Mouse (Mus musculus) spleen, adult 18-20 months (tissue): ENCODE results near the gene Galr3.
"Not testable (repeated sequence)": the region's sequence is repeated elsewhere in the genome, so short reads cannot be mapped to it uniquely, and the experiment has no call there.

Experiments used
- DNase-seq, 2 experiments: peaks; one replicate each; pipeline ENCODE4 v3.0.0; 2022; ENCODE audit warnings: mixed read lengths in 2 of 2

The Galr3 gene

DNA sequence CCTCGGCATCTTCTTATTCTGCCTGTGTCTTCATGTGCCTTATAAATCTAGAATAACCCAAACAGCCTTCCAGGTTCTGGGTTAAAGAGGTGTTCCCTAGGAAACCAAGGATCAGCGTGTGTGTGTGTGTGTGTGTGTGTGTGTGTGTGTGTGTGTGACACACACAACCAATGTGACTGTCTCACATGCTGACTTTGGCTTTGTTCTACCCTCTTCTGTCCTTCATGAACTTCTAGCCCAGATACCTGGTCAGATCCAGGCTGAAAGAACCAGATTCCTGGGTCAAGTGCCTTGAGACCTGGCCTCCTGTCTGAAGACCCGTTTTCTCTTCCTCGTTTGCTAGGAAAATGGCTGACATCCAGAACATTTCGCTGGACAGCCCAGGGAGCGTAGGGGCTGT is at the start of gene Galr3:
TSS of gene Galr3 (plus strand) at position 301 of the 400 bp plus-strand sequence.
- DNase-seq, result no peak

- no peak for DNase-seq
Measured at GRCm38 (mm10) chr15:78992235-78992634, 49.5 kb upstream of the Galr3 start.

- DNase-seq, result no peak
Measured at GRCm38 (mm10) chr15:78992925-78993324, 48.8 kb upstream of the Galr3 start.

GRCm38 (mm10) chr15:78995916-78996315 is 45.8 kb upstream of the Galr3 start:
- DNase-seq, result no peak

- DNase-seq, result no peak
Measured at GRCm38 (mm10) chr15:78996663-78997062, 45.0 kb upstream of the Galr3 start.

- DNase-seq, result no peak
Measured at GRCm38 (mm10) chr15:78998348-78998747, 43.3 kb upstream of the Galr3 start.

DNA sequence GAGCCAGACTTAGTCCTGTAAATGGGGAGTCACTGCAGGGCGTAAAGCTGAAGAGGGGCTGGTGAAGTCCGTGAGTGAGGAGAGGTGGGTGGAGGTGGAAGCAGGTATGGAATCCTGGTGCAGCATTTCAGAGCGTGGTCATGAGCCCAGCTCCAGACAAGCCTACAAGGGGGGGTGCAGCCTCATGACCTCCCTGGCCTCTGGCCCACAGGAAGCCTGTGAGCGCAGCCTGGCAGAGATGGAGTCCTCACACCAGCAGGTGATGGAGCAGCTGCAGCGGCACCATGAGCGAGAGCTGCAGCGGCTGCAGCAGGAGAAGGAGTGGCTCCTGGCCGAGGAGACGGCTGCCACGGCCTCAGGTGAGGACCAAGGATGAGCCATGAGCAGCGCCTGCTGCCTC is 42.1 kb upstream of the Galr3 start:
- DNase-seq, result no peak

DNA sequence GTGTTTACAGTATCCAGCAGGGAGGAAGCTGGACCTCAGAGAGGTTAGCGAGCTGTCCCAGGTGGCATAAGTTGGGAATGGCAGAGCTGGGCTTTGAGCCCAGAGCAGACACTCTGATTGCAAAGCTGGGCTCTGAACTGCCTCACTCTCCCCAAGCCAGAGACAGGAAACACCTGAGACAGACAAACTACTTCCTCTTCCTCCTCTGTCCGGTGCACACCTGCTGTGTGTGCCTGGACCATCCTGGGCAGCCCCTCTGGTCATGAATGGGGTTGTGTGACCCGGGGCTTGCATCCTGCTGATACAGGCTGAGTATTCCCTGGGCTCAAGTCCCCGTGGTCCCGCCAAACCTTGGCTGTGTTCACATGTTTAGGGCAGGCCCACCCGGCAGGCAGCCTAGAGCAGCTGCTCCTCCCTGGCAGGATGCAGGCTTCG is 41.3 kb upstream of the Galr3 start:
- DNase-seq, result no peak

DNA sequence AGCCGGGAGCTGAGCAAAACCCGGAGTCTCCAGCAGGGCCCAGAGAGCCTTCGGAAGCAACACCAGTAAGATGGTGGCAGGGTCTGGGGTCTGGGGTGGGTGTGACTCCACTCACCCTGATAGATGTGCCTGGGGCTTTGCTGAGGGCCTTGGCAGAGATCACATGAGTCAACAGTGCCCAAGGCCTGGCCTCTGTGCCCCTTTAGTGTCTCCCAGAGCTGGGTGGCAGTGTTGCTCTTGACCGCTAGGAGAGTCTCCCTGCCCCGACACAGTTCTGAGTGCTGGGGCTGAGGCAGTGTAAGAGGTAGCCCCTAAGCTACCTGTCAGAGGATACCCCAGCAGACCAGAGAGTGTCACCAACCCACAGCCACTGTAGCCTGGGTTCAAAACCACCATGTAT is 40.1 kb upstream of the Galr3 start:
- DNase-seq, result no peak

- DNase-seq, result no peak
Measured at GRCm38 (mm10) chr15:79002036-79002435, 39.6 kb upstream of the Galr3 start.

DNA sequence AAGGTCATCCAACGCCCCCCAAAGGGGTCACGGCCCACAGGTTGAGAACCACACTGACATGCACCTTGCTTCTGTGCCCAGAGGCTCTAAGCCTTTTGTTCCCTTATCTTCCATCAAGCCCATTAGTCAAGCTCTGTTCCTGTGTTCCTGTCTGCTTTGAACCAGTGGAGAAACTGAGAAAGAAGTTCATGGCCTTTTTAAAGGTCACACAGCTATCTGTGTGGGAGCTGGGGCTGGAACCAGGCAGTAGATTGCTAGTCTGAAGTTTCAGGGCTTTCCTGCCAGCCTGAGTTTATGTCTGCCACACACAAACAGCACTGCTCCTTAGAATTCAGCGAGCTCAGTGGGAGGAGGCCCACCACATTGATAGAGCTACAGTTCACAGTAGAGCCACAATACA is 38.6 kb upstream of the Galr3 start:
- DNase-seq, result no peak

- DNase-seq, result no peak
Measured at GRCm38 (mm10) chr15:79005581-79005980, 36.1 kb upstream of the Galr3 start.

DNA sequence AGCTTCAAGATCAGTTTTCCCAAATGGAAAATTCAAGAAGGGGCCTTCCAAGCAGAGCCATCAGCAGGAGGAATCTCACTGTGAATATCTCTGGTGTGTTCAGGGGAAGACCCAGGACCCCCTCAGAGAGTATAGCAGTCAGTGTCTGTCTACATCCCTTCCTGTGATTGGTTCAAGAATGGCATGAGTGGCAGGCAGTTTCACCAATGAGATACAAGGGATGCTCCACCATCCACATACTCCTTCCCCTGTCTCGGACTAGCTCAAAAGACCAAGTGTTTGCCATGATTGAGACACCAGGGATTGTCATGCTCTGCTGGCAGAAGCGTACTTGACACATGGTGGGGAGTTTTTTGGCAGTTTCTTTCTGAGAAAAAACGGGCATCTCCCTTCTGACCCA is 35.0 kb upstream of the Galr3 start:
- DNase-seq, result no peak

DNA sequence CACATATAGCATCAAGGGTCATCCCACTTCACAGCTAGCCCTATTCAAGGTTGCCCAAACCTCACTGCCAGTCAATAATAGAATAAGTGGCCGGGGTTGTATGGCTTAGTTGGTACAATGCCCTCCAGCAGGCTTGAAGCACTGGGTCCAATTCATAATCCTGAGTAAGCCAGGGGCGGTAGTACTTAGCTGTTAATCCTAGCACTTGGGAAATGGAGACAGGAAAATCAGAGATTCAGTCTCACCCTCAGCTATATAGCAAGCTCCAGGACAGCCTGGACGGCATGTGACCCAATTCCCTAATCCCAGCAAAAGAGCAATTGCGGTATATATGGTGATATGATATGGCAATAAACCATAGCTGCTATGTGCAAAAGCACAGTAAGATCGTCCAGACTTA is 34.6 kb upstream of the Galr3 start:
- no peak for DNase-seq

GRCm38 (mm10) chr15:79007836-79008235 is 33.8 kb upstream of the Galr3 start:
- DNase-seq, result not testable (repeated sequence)

DNA sequence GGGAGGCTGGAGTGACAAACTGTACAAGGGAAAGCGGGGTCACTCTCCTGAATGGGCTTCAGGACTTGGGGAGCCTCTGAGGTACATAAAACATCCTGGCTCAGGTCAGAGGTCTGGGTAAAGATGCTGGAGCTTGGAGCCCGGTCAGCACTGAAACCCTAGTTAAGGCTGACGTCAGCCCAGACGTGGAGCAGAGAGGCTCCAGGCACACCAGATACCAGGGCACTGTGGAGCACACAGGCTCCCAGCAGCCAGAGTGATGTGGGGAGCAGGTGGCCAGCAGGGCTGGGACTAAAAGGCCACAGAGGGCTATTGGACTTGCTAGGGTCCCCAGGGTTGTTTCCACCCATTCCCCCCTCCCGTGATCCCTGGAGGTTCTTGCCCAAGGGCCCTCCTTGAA is 32.0 kb upstream of the Galr3 start:
- DNase-seq, result no peak

DNA sequence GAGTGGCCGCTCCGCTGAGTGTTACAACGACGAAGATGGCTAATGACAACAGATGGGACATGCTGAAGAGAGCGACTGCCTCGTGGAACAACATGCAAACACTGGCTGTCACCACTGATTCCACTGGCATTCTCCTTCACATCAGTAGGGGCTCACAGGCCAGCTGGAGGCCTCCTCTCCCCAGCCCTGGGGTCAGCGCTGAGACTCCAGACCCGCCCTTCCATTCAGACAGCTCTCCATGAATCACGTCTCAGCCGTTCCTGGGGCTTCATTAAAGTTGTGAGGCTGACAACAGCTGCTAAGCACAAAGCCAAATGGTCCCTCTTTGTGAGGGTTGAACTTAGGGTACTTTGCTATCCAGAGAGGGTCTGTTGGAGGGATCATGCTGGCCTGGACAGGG is 30.1 kb upstream of the Galr3 start:
- no peak for DNase-seq

DNA sequence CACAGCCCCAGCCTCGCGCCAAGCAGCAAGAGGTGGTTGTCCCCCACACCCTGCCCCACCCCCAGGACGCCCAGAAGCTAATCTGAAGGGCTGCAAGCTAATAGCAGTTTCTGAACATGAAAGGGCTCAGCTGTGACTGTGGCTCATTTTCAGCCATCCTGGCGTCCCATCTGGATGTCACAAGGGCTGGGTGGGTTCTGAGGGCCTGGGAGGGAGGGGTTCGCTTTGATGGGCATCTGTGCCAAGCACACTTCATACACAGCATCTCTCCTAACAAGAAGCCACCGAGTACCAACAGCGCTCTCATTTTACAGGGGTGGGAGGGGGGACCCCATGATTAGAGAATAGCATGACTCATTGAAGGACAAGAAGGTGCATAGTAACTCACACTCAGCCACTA is 28.3 kb upstream of the Galr3 start:
- no peak for DNase-seq

- no peak for DNase-seq
Measured at GRCm38 (mm10) chr15:79018191-79018590, 23.5 kb upstream of the Galr3 start.

GRCm38 (mm10) chr15:79018886-79019285 is 22.8 kb upstream of the Galr3 start:
- DNase-seq, result no peak

- DNase-seq, result no peak
Measured at GRCm38 (mm10) chr15:79022671-79023230, 18.9 kb upstream of the Galr3 start.

GRCm38 (mm10) chr15:79023366-79023765 is 18.3 kb upstream of the Galr3 start:
- DNase-seq, result no peak

- DNase-seq, result no peak
Measured at GRCm38 (mm10) chr15:79025687-79026308, 15.9 kb upstream of the Galr3 start.

GRCm38 (mm10) chr15:79026511-79027290 is 15.0 kb upstream of the Galr3 start:
- no peak for DNase-seq
